Mouse (Mus musculus) lung, embryonic 16.5 days (tissue): ENCODE results near the gene Hnrnpul1. TPM values are rescaled to one million over a fixed set of nuclear protein-coding genes. Genes with fewer than 3 reads are reported as not detected.
"Not testable (repeated sequence)": the region's sequence is repeated elsewhere in the genome, so short reads cannot be mapped to it uniquely, and the experiment has no call there.

Experiments used
- ATAC-seq: fragments of 200-750 bp; cut with Nextera tagmentation; 2 replicates; pipeline ENCODE4 v1.8.0; 2017; ENCODE audit warnings: low read depth, mild to moderate bottlenecking, moderate library complexity
- H3K27ac ChIP-seq: fragments of 300-500 bp; sonication (generic); 2 replicates; pipeline ENCODE4 v1.5.1; 2014; ENCODE audit warnings: mild to moderate bottlenecking, control low read depth, low read length
- H3K27me3 ChIP-seq: fragments of 300-500 bp; sonication (generic); 2 replicates; pipeline ENCODE4 v1.6.1; 2014; ENCODE audit warnings: low read depth, low read length, mixed read lengths; ENCODE audit not compliant: control insufficient read depth, insufficient read depth
- H3K36me3 ChIP-seq: fragments of 300-500 bp; sonication (generic); 2 replicates; pipeline ENCODE4 v1.6.1; 2014; ENCODE audit warnings: low read length; ENCODE audit not compliant: control insufficient read depth, insufficient read depth
- H3K4me1 ChIP-seq: fragments of 300-500 bp; sonication (generic); replicated peaks from 2 replicates; pipeline ENCODE4 v1.6.1; 2014; ENCODE audit warnings: low read length, mixed read lengths; ENCODE audit not compliant: control insufficient read depth, insufficient read depth
- H3K4me2 ChIP-seq: fragments of 300-500 bp; sonication (generic); 2 replicates; pipeline ENCODE4 v1.6.1; 2014; ENCODE audit warnings: low read depth, low read length, control low read depth
- H3K4me3 ChIP-seq: fragments of 300-500 bp; sonication (generic); 2 replicates; pipeline ENCODE4 v1.5.1; 2014; ENCODE audit warnings: mild to moderate bottlenecking, low read length, control low read depth
- H3K9ac ChIP-seq: fragments of 300-500 bp; sonication (generic); 2 replicates; pipeline ENCODE4 v1.6.1; 2014; ENCODE audit warnings: low read length, control low read depth
- H3K9me3 ChIP-seq: fragments of 300-500 bp; sonication (generic); 2 replicates; pipeline ENCODE4 v1.6.1; 2016; ENCODE audit warnings: low read length; ENCODE audit not compliant: control insufficient read depth
- WGBS: fragments of 180-500 bp; shearing (Covaris S2); extraction: QIAGEN DNeasy Blood & Tissue Kit; methylation state at CpG from one replicate; pipeline ENCODE4 v1.1.7; 2014; 5-methylcytosine and 5-hydroxymethylcytosine counted together
- polyA plus RNA-seq: library from polyadenylated mRNA; unstranded; fragments of >200 nt; fragmentation: Nextera tagmentation; extraction: Ambion mirVana; gene quantifications from 2 replicates; pipeline ENCODE4 v1.2.1, GENCODE M21; 2015

Hnrnpul1 gene
- 47.9 and 55.8 TPM in 2 replicates for polyA plus RNA-seq

DNA sequence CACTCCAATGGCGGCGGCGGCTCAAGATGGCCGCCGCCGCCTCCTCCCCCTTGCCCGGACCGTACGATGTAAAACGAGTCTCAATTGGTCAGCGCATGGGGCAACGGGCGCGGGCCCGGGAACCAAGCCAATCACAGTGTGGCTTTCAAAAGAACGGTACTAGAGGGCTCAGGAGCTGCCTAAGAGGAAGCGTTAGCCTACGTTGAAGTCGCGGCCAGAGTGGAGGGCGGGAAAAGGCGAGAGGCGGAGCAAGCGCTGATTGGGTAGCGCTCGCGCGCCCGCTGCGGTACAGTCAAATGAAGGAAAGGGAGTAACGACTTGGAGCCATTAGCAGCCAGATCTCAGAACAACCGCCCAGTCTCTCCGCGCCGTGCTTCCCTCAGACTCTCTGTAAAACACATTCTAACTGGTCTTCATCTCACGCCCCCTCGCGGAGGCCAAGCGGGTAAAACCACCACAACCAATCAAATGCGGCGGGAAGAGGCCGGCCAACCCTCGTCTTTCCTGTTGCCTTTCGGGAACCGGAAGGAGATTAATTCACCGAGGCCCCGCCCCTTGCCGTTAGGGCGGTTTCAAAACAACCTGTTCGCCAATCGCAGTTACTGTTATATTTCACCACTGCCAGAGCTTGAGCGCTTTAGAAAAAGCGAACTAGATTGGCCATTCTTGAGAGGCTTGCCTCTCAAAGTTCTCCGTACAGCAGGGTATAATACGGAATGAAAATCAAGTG, at the start of gene Hnrnpul1:
Hnrnpul1 (minus strand) TSS at position 20 of the 730 bp plus-strand sequence.
- Histone ChIP-seq H3K4me2 (peak within 1 kb of the TSS; percentile 93), H3K36me3 (peaks cover 10% of the 10 kb centered on the region), H3K9me3 (no peaks in the 10 kb centered on the region), H3K27me3 (no peaks in the 10 kb centered on the region), H3K4me1 (peaks cover 15% of the 10 kb centered on the region), H3K4me3 (peak within 1 kb of the TSS; percentile 94), H3K9ac (peak within 1 kb of the TSS; percentile 99), H3K27ac (peak within 1 kb of the TSS; percentile 97)
- peak; percentile 95 for ATAC-seq
- under 1% methylated on average over 55 of the region's 55 CpGs for WGBS

DNA sequence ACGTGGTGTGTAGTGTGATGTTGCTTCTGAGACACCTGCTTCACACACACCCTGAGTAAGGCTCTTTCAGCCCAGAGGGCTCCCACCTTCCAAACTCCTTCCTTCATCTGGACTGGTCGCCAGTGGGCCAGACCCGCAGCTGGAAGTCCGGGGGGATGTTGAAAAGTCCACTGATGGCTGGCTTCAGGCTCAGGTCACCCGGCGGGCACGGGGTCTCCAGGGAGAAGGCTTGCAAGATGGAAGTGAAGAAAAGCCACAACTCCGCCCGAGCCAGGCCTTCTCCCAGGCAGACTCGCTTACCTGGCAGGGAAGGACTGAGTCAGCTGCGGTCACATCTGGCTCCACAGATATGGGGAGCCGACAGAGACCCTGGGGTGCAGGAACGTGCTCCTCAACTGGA, 48.9 kb upstream of the Hnrnpul1 start:
- no peaks in the 10 kb centered on the region for H3K36me3 ChIP-seq
- no peak overlapping the region for H3K4me3 ChIP-seq
- no peak for ATAC-seq
- H3K4me2 ChIP-seq, result no peak overlapping the region
- no peaks in the 10 kb centered on the region for H3K9me3 ChIP-seq
- no peaks in the 10 kb centered on the region for H3K27me3 ChIP-seq
- 69% methylated on average over 13 of the region's 13 CpGs for WGBS
- H3K4me1 ChIP-seq, result 0 out of 2 replicates have a peak, but pooled peaks cover 6% of the 10 kb centered on the region
- no peak overlapping the region for H3K27ac ChIP-seq
- no peak overlapping the region for H3K9ac ChIP-seq

DNA sequence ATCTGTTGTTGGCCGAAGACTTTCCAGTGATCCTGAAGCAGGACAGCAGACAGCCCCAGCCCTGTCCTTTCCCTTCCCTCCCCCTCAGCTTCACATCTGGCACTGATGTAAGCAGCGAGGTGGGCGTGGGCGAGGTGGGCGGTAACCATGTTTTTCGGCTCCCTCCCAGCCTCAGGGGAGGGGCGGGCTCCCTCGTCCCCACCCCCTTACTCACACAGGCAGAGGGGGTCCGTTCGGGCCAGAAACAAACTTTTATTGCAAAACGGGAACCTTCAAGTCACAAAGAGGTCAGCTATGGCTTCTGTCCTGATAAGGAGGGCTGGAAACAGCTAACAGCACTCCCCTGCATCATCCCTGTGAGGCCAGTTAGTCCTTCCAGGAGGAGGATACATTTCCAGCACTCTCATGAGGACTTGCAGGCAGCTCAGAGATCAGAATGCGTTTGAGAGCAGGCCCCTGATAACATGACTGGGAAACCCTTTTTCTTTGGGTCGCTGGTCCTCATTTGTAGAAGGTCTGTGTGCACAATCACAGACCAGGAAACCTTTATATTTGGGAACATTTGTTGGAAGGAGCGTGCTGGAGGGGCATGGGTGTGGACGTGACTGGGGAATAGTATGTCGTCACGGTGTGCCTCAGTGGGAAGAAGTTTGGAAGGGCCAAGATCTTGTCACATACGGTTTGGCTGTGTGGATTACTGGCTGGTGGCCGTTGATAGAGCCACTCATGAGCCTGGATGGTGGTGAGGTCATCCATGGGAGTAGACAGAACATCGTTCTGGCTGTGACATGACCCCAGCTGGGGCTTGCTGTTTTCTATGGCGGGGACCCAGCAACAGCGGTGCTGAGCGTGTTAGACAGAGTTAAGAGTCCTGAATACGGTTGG, 47.9 kb upstream of the Hnrnpul1 start:
- peak overlapping the region; percentile 33 for H3K9ac ChIP-seq
- no peaks in the 10 kb centered on the region for H3K36me3 ChIP-seq
- no peaks in the 10 kb centered on the region for H3K27me3 ChIP-seq
- ATAC-seq, result peak; percentile 88
- H3K4me3 ChIP-seq, result peak overlapping the region; percentile 10
- no peaks in the 10 kb centered on the region for H3K9me3 ChIP-seq
- 21% methylated on average over 24 of the region's 24 CpGs for WGBS
- peak overlapping the region; percentile 34 for H3K4me2 ChIP-seq
- peak overlapping the region; percentile 77 for H3K27ac ChIP-seq
- H3K4me1 ChIP-seq, result 0 out of 2 replicates have a peak, but pooled peaks cover 6% of the 10 kb centered on the region

DNA sequence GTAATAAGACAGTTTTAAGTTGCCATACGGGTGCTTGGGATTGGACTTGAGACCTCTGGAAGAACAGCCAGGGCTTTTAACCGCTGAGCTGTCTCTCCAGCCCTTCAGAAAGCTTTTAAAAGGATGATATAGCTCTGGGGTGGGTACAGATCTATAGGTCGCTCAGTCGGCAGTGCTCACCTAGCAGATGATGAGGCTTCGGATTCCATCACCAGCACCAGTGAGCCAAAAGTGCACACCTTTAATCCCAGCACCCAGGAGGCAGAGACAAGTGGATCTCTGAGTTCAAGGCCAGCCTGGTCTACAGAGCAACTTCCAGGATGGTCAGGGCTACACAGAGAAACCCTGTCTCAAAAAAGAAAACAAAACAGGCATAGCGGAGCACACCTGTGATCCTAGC, 46.5 kb upstream of the Hnrnpul1 start:
- H3K4me1 ChIP-seq, result 0 out of 2 replicates have a peak, but pooled peaks cover 6% of the 10 kb centered on the region
- 86% methylated on average over 6 of the region's 6 CpGs for WGBS
- H3K9me3 ChIP-seq, result no peaks in the 10 kb centered on the region
- no peak overlapping the region for H3K4me2 ChIP-seq
- no peaks in the 10 kb centered on the region for H3K36me3 ChIP-seq
- no peak overlapping the region for H3K9ac ChIP-seq
- no peak for ATAC-seq
- no peaks in the 10 kb centered on the region for H3K27me3 ChIP-seq
- H3K4me3 ChIP-seq, result no peak overlapping the region
- no peak overlapping the region for H3K27ac ChIP-seq

DNA sequence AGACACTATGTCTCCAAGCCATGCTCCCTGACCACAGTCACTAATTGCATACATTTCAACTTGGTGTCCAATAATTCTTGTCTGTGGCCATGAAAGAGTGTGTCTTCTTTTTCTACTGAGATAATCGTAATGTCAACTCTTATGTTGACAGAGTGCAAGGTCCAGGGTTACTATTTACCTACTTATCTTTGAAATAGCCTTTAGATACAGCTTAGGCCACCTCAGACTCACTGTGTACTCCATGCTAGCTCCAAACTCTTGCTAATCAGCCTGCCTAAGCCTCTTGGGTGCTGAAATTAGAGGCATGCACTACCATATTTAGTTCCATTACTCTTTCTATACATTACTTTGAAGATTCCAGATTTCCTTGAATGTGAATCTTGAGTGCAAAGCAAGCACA, 44.8 kb upstream of the Hnrnpul1 start:
- ATAC-seq, result no peak
- H3K27me3 ChIP-seq, result no peaks in the 10 kb centered on the region
- H3K9me3 ChIP-seq, result no peaks in the 10 kb centered on the region
- no peak overlapping the region for H3K4me3 ChIP-seq
- no peak overlapping the region for H3K27ac ChIP-seq
- no peak overlapping the region for H3K4me2 ChIP-seq
- 0 out of 2 replicates have a peak, but pooled peaks cover 4% of the 10 kb centered on the region for H3K4me1 ChIP-seq
- H3K36me3 ChIP-seq, result no peaks in the 10 kb centered on the region
- no peak overlapping the region for H3K9ac ChIP-seq
- 62% methylated on average over 1 of the region's 1 CpGs for WGBS

DNA sequence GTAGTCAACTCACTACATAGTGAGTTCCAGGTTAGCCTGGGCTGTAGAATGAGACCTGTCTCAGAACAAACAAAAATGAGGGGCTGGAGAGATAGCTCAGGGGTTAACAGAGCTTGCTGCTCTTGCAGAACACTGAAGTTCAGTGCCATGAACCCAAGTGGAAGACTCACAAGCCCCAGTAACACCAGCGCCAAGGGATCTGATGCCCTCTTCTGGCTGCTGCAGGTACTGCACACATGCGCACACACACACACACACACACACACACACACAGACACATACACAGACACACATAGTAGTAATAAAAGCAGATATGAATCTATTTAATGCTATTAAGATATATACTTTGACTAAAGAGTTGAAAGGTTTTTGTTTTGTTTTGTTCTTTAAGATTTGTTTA, 44.0 kb upstream of the Hnrnpul1 start:
- Histone ChIP-seq H3K4me3 (no peak overlapping the region), H3K36me3 (no peaks in the 10 kb centered on the region), H3K4me2 (no peak overlapping the region), H3K4me1 (0 out of 2 replicates have a peak, but pooled peaks cover 4% of the 10 kb centered on the region), H3K9me3 (no peaks in the 10 kb centered on the region), H3K27me3 (no peaks in the 10 kb centered on the region), H3K9ac (no peak overlapping the region), H3K27ac (no peak overlapping the region)
- no peak for ATAC-seq
- WGBS, result 88% methylated on average over 2 of the region's 2 CpGs

DNA sequence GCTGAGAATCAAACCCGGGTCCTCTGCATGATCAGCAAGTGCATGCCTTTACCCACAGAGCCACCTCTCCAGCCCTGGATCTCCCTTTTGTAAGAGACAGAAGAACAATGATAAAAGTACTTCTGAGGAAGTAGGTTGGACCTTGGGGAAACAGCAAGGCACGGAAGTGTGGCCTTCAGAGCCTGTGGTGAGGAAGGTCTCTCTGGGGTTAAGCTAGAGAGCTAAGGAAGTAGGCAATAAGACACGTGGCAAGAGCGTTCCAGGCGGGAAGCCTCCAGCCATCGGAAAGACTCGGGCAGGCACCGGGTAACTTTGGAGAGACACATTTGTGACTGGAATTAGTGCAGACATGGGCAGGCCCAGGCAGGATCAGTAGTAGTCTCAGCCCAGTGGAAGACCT, 40.2 kb upstream of the Hnrnpul1 start:
- Histone ChIP-seq H3K27ac (no peak overlapping the region), H3K27me3 (no peaks in the 10 kb centered on the region), H3K36me3 (no peaks in the 10 kb centered on the region), H3K9me3 (no peaks in the 10 kb centered on the region), H3K4me2 (no peak overlapping the region), H3K4me1 (no peaks in the 10 kb centered on the region), H3K4me3 (no peak overlapping the region), H3K9ac (no peak overlapping the region)
- no peak for ATAC-seq
- 74% methylated on average over 8 of the region's 8 CpGs for WGBS

DNA sequence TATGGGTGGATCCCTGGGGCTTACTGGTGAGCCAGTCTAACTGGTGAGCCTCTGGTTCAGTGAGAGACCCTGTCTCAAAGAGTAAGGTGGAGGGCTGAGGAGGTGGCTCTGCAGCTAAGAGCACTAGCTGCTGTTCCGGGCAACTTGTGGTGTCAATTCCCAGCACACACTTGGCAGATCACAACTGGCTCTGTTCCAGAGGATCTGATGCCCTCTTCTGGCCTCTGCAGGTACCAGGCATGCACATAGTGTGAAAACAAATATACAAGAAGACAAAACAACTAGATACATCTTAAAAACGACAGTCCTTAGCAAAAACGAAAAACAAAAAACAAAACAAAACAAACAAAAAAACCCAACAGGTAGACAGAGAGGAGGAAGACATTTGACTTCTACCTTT, 39.1 kb upstream of the Hnrnpul1 start:
- Histone ChIP-seq H3K36me3 (no peaks in the 10 kb centered on the region), H3K27ac (no peak overlapping the region), H3K4me1 (peaks cover 8% of the 10 kb centered on the region), H3K4me3 (no peak overlapping the region), H3K9me3 (no peaks in the 10 kb centered on the region), H3K27me3 (no peaks in the 10 kb centered on the region), H3K9ac (no peak overlapping the region), H3K4me2 (no peak overlapping the region)
- WGBS, result 43% methylated on average over 3 of the region's 3 CpGs
- ATAC-seq, result no peak

DNA sequence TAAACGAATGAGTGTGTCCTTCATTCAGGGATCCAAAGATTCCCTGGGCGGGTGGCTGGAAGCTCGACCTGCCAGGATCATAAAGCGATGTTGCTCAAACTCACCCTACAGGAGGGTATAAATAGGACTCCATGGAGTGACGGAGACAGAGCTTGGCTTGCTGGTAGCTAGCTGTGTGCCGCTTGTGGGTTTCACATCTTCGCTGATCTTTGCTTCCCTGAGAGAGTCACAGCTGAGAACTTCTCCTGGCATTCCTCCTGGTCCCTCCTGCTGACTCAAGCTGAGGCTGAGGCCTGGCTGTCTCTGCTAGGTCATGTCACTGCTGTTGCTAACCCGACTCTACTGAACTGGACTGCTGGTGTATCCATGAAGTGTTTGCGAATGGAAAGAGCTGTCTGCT, 38.4 kb upstream of the Hnrnpul1 start:
- H3K4me1 ChIP-seq, result peaks cover 12% of the 10 kb centered on the region
- not testable (repeated sequence) for H3K4me2 ChIP-seq, H3K27me3 ChIP-seq, H3K4me3 ChIP-seq, H3K9me3 ChIP-seq, H3K27ac ChIP-seq, ATAC-seq, H3K9ac ChIP-seq, H3K36me3 ChIP-seq
- WGBS, result 61% methylated on average over 9 of the region's 9 CpGs
